Mouse (Mus musculus): ENCODE results near the gene Taar5. TPM values are rescaled to one million over a fixed set of nuclear protein-coding genes. Genes with fewer than 3 reads are reported as not detected.

Gene Taar5
- polyA plus RNA-seq (2015; fragmentation: Nextera tagmentation; extraction: Ambion mirVana): not detected in 2 replicates

GRCm38 (mm10) chr10:23970656-23971165, at the start of gene Taar5:
TSS of gene Taar5 (plus strand) at chr10:23970706.
- H3K27ac ChIP-seq: no peak within 1 kb of the TSS
- no peaks in the 10 kb centered on the region for H3K9me3 ChIP-seq
- no peak for ATAC-seq (ENCODE audit: low FRiP score)
- WGBS: 92% methylated on average over 11 of the region's 11 CpGs
- H3K4me3 ChIP-seq: no peak within 1 kb of the TSS
- no peaks in the 10 kb centered on the region for H3K4me1 ChIP-seq (replicated peaks)
- H3K4me2 ChIP-seq: no peak within 1 kb of the TSS
- H3K9ac ChIP-seq: no peak within 1 kb of the TSS
- no peaks in the 10 kb centered on the region for H3K27me3 ChIP-seq
- no peaks in the 10 kb centered on the region for H3K36me3 ChIP-seq

GRCm38 (mm10) chr10:23922468-23922867, 48.0 kb upstream of the Taar5 start:
- H3K9ac ChIP-seq: no peak overlapping the region
- no peak overlapping the region for H3K27ac ChIP-seq
- ATAC-seq (ENCODE audit: low FRiP score): no peak
- no peak overlapping the region for H3K4me2 ChIP-seq
- H3K4me1 ChIP-seq (replicated peaks): no peaks in the 10 kb centered on the region
- H3K4me3 ChIP-seq: no peak overlapping the region
- WGBS: 86% methylated on average over 3 of the region's 3 CpGs
- no peaks in the 10 kb centered on the region for H3K36me3 ChIP-seq
- H3K9me3 ChIP-seq: no peaks in the 10 kb centered on the region
- H3K27me3 ChIP-seq: no peaks in the 10 kb centered on the region

DNA sequence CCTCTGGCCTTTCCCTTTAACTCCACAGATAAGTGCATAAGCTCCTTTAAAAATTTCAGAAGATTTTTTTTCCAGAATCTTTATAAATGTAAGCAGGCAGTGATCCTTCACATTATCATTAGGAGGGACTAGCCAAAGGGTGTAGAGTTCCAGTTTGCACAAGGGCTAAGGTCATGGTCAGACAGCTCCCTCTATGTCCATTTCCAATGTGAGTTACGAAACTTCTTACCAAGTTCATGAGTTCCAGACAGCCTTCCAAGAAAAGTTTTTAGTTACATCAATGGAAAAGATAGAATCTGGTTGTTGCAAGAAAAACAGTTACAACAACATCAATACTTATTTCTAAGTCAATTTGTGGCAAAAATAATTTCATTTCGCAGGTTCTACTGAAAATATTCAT, 46.6 kb upstream of the Taar5 start:
- Histone ChIP-seq H3K36me3 (no peaks in the 10 kb centered on the region), H3K27me3 (no peaks in the 10 kb centered on the region), H3K27ac (no peak overlapping the region), H3K4me3 (no peak overlapping the region), H3K4me1 (replicated peaks) (no peaks in the 10 kb centered on the region), H3K9ac (no peak overlapping the region), H3K4me2 (no peak overlapping the region), H3K9me3 (no peaks in the 10 kb centered on the region)
- 91% methylated on average over 2 of the region's 2 CpGs for WGBS
- ATAC-seq (ENCODE audit: low FRiP score): no peak

DNA sequence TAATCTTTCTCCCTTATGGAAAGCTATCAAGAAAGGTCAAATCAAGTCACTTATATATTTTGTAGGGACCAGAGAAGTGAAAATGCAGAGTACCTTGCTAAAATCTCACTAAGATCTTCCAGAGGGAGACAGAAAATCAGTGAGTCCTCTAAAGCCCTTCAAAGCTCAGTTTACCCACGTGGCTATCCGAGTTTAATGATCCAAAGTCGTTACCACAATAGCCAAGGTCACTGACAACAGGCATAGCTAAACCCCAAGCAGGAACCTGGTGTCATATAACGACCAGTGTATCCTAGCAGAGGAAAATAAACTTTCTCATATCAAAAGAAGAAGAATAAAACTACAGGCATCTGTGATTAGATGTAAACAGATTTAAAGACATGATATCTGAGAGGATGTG, 32.9 kb upstream of the Taar5 start:
- Histone ChIP-seq H3K27ac (no peak overlapping the region), H3K36me3 (no peaks in the 10 kb centered on the region), H3K9ac (no peak overlapping the region), H3K4me2 (no peak overlapping the region), H3K4me3 (no peak overlapping the region), H3K27me3 (no peaks in the 10 kb centered on the region), H3K9me3 (no peaks in the 10 kb centered on the region), H3K4me1 (replicated peaks) (no peaks in the 10 kb centered on the region)
- no peak for ATAC-seq (ENCODE audit: low FRiP score)
- 46% methylated on average over 4 of the region's 4 CpGs for WGBS

GRCm38 (mm10) chr10:23938312-23938711, 32.2 kb upstream of the Taar5 start, which contains the start of gene Taar2:
TSS of gene Taar2 (plus strand) at chr10:23938572.
- Histone ChIP-seq H3K4me3 (no peak within 1 kb of the TSS), H3K27me3 (no peaks in the 10 kb centered on the region), H3K36me3 (no peaks in the 10 kb centered on the region), H3K9ac (no peak within 1 kb of the TSS), H3K27ac (no peak within 1 kb of the TSS), H3K4me1 (replicated peaks) (no peaks in the 10 kb centered on the region), H3K9me3 (no peaks in the 10 kb centered on the region), H3K4me2 (peak within 1 kb of the TSS; percentile 15; the same call in 1 of the 2 replicates)
- 40% methylated on average over 6 of the region's 6 CpGs for WGBS
- no peak for ATAC-seq (ENCODE audit: low FRiP score)

- no peak for ATAC-seq (ENCODE audit: low FRiP score)
- no peaks in the 10 kb centered on the region for H3K36me3 ChIP-seq
- H3K4me2 ChIP-seq: no peak overlapping the region
- no peak overlapping the region for H3K4me3 ChIP-seq
- H3K9me3 ChIP-seq: no peaks in the 10 kb centered on the region
- H3K27me3 ChIP-seq: no peaks in the 10 kb centered on the region
- no peak overlapping the region for H3K27ac ChIP-seq
- no peaks in the 10 kb centered on the region for H3K4me1 ChIP-seq (replicated peaks)
- H3K9ac ChIP-seq: no peak overlapping the region
- WGBS: 83% methylated on average over 5 of the region's 5 CpGs
Measured at GRCm38 (mm10) chr10:23942465-23942864, 28.0 kb upstream of the Taar5 start.

DNA sequence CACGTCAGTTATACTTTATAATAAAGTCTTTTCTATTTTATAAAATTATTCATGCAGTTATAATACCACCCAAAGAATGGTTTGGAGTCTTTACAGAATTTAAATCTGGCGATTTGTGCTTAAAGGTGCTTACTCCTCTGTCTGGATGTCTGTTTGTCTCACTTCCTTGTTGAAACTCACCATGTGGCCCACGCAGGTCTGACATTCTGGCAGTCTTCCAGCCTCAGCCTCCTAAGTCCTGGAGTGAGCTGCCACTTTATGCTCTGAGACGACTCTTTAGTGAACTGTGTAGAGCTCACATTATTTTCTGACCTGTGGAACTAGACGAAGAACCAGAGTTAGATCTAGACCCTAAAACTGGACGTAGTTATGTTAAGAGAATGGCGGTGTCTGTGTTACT, 22.5 kb upstream of the Taar5 start:
- H3K4me1 ChIP-seq (replicated peaks): no peaks in the 10 kb centered on the region
- H3K9me3 ChIP-seq: no peaks in the 10 kb centered on the region
- H3K36me3 ChIP-seq: no peaks in the 10 kb centered on the region
- no peak overlapping the region for H3K4me2 ChIP-seq
- 77% methylated on average over 7 of the region's 7 CpGs for WGBS
- no peak for ATAC-seq (ENCODE audit: low FRiP score)
- H3K4me3 ChIP-seq: no peak overlapping the region
- H3K27me3 ChIP-seq: no peaks in the 10 kb centered on the region
- no peak overlapping the region for H3K9ac ChIP-seq
- H3K27ac ChIP-seq: no peak overlapping the region

- Histone ChIP-seq H3K4me2 (no peak within 1 kb of the TSS), H3K27me3 (no peaks in the 10 kb centered on the region), H3K4me1 (replicated peaks) (no peaks in the 10 kb centered on the region), H3K27ac (no peak within 1 kb of the TSS), H3K9ac (no peak within 1 kb of the TSS), H3K4me3 (no peak within 1 kb of the TSS), H3K9me3 (no peaks in the 10 kb centered on the region), H3K36me3 (no peaks in the 10 kb centered on the region)
- ATAC-seq (ENCODE audit: low FRiP score): no peak
- WGBS: 90% methylated on average over 16 of the region's 16 CpGs
Measured at GRCm38 (mm10) chr10:23949508-23950005, 20.9 kb upstream of the Taar5 start, which contains the start of gene Taar3. TSS of gene Taar3 (plus strand) at chr10:23949558.

- H3K4me1 ChIP-seq (replicated peaks): no peaks in the 10 kb centered on the region
- 88% methylated on average over 6 of the region's 6 CpGs for WGBS
- no peak overlapping the region for H3K4me2 ChIP-seq
- H3K4me3 ChIP-seq: no peak overlapping the region
- H3K27ac ChIP-seq: no peak overlapping the region
- H3K9ac ChIP-seq: no peak overlapping the region
- H3K9me3 ChIP-seq: no peaks in the 10 kb centered on the region
- ATAC-seq (ENCODE audit: low FRiP score): no peak
- no peaks in the 10 kb centered on the region for H3K27me3 ChIP-seq
- H3K36me3 ChIP-seq: no peaks in the 10 kb centered on the region
Measured at GRCm38 (mm10) chr10:23951714-23952113, 18.8 kb upstream of the Taar5 start.

GRCm38 (mm10) chr10:23959071-23959470, 11.4 kb upstream of the Taar5 start:
- no peaks in the 10 kb centered on the region for H3K36me3 ChIP-seq

GRCm38 (mm10) chr10:23960444-23960915, 10.0 kb upstream of the Taar5 start, which contains the start of gene Taar4:
TSS of gene Taar4 (plus strand) at chr10:23960494.
- Histone ChIP-seq H3K4me1 (replicated peaks) (no peaks in the 10 kb centered on the region), H3K27me3 (no peaks in the 10 kb centered on the region), H3K4me3 (no peak within 1 kb of the TSS), H3K9me3 (no peaks in the 10 kb centered on the region), H3K9ac (no peak within 1 kb of the TSS), H3K27ac (no peak within 1 kb of the TSS), H3K36me3 (no peaks in the 10 kb centered on the region), H3K4me2 (no peak within 1 kb of the TSS)
- no peak for ATAC-seq (ENCODE audit: low FRiP score)
- 93% methylated on average over 13 of the region's 13 CpGs for WGBS

More at GRCm38 (mm10) chr10:23959071-23959470, 11.4 kb upstream of the Taar5 start:
- no peaks in the 10 kb centered on the region for H3K27me3 ChIP-seq
- H3K9me3 ChIP-seq: no peaks in the 10 kb centered on the region
- no peak overlapping the region for H3K4me2 ChIP-seq
- 78% methylated on average over 3 of the region's 3 CpGs for WGBS
- H3K27ac ChIP-seq: no peak overlapping the region
- no peak overlapping the region for H3K4me3 ChIP-seq
- no peaks in the 10 kb centered on the region for H3K4me1 ChIP-seq (replicated peaks)
- ATAC-seq (ENCODE audit: low FRiP score): no peak
- H3K9ac ChIP-seq: no peak overlapping the region

- 66% methylated on average over 3 of the region's 3 CpGs for WGBS
- Histone ChIP-seq H3K4me3 (no peak overlapping the region), H3K4me2 (no peak overlapping the region), H3K4me1 (replicated peaks) (no peaks in the 10 kb centered on the region), H3K27me3 (no peaks in the 10 kb centered on the region), H3K36me3 (no peaks in the 10 kb centered on the region), H3K27ac (no peak overlapping the region), H3K9ac (no peak overlapping the region), H3K9me3 (no peaks in the 10 kb centered on the region)
- ATAC-seq (ENCODE audit: low FRiP score): no peak
Measured at GRCm38 (mm10) chr10:23963444-23963843, 7.1 kb upstream of the Taar5 start.

- Histone ChIP-seq H3K4me1 (replicated peaks) (no peaks in the 10 kb centered on the region), H3K27ac (no peak overlapping the region), H3K9me3 (no peaks in the 10 kb centered on the region), H3K4me3 (no peak overlapping the region), H3K4me2 (no peak overlapping the region), H3K27me3 (no peaks in the 10 kb centered on the region), H3K36me3 (no peaks in the 10 kb centered on the region), H3K9ac (no peak overlapping the region)
- ATAC-seq (ENCODE audit: low FRiP score): no peak
- WGBS: 90% methylated on average over 6 of the region's 6 CpGs
Measured at GRCm38 (mm10) chr10:23964921-23965610, 5.4 kb upstream of the Taar5 start.
